Mouse (Mus musculus) kidney, embryonic 16.5 days (tissue): Measurements from ENCODE around the gene Elmo2. TPM values are rescaled to one million over a fixed set of nuclear protein-coding genes. Genes with fewer than 3 reads are reported as not detected.

Source experiments
- ATAC-seq: fragments of 200-750 bp; cut with Nextera tagmentation; 2 replicates; pipeline ENCODE4 v1.8.0; 2017; ENCODE audit warnings: moderate TSS enrichment; ENCODE audit not compliant: low FRiP score, low TSS enrichment
- H3K27ac ChIP-seq: fragments of 300-500 bp; sonication (generic); 2 replicates; pipeline ENCODE4 v1.5.1; 2014; ENCODE audit warnings: low read length
- H3K27me3 ChIP-seq: fragments of 300-500 bp; sonication (generic); 2 replicates; pipeline ENCODE4 v1.6.1; 2014; ENCODE audit warnings: low read length, control low read depth, mixed read lengths; ENCODE audit not compliant: insufficient read depth
- H3K36me3 ChIP-seq: fragments of 300-500 bp; sonication (generic); 2 replicates; pipeline ENCODE4 v1.6.1; 2014; ENCODE audit warnings: low read length, control low read depth, mixed read lengths; ENCODE audit not compliant: insufficient read depth
- H3K4me1 ChIP-seq: fragments of 300-500 bp; sonication (generic); 2 replicates; pipeline ENCODE4 v1.6.1; 2014; ENCODE audit warnings: low read length, control low read depth, mixed read lengths; ENCODE audit not compliant: insufficient read depth
- H3K4me2 ChIP-seq: fragments of 300-500 bp; sonication (generic); replicated peaks from 2 replicates; pipeline ENCODE4 v1.6.1; 2014; ENCODE audit warnings: low read depth, low read length
- H3K4me3 ChIP-seq: fragments of 300-500 bp; sonication (generic); 2 replicates; pipeline ENCODE4 v1.5.1; 2014; ENCODE audit warnings: mild to moderate bottlenecking, low read length
- H3K9ac ChIP-seq: fragments of 300-500 bp; sonication (generic); replicated peaks from 2 replicates; pipeline ENCODE4 v1.6.1; 2014; ENCODE audit warnings: low read length
- H3K9me3 ChIP-seq: fragments of 300-500 bp; sonication (generic); 2 replicates; pipeline ENCODE4 v1.6.1; 2016; ENCODE audit warnings: low read length, control low read depth
- WGBS: fragments of 180-500 bp; shearing (Covaris S2); extraction: QIAGEN DNeasy Blood & Tissue Kit; methylation state at CpG from one replicate; pipeline ENCODE4 v1.1.7; 2014; 5-methylcytosine and 5-hydroxymethylcytosine counted together
- polyA plus RNA-seq: library from polyadenylated mRNA; unstranded; fragments of >200 nt; fragmentation: Nextera tagmentation; extraction: Ambion mirVana; gene quantifications from 2 replicates; pipeline ENCODE4 v1.2.1, GENCODE M21; 2015

The Elmo2 gene
- polyA plus RNA-seq, 1 experiment from 2014 or later: 88.4 TPM

GRCm38 (mm10) chr2:165271326-165271725, 55.0 kb downstream of the Elmo2 start:
- no peak overlapping the region for H3K27ac ChIP-seq
- ATAC-seq: no peak
- H3K27me3 ChIP-seq: 0 out of 2 replicates have a peak, but pooled peaks cover 9% of the 10 kb centered on the region
- no peak overlapping the region for H3K9ac ChIP-seq
- H3K4me3 ChIP-seq: no peak overlapping the region
- peaks cover 22% of the 10 kb centered on the region for H3K4me1 ChIP-seq
- no peak overlapping the region for H3K4me2 ChIP-seq
- no peaks in the 10 kb centered on the region for H3K9me3 ChIP-seq
- H3K36me3 ChIP-seq: no peaks in the 10 kb centered on the region
- 4% methylated on average over 8 of the region's 8 CpGs for WGBS

GRCm38 (mm10) chr2:165270858-165271257, 55.4 kb downstream of the Elmo2 start:
- ATAC-seq: no peak
- Histone ChIP-seq H3K4me3 (no peak overlapping the region), H3K27ac (no peak overlapping the region), H3K9me3 (no peaks in the 10 kb centered on the region), H3K4me1 (peaks cover 21% of the 10 kb centered on the region), H3K4me2 (no peak overlapping the region), H3K36me3 (no peaks in the 10 kb centered on the region), H3K9ac (no peak overlapping the region), H3K27me3 (0 out of 2 replicates have a peak, but pooled peaks cover 11% of the 10 kb centered on the region)
- WGBS: 28% methylated on average over 7 of the region's 7 CpGs

GRCm38 (mm10) chr2:165266739-165267138, 59.5 kb downstream of the Elmo2 start:
- Histone ChIP-seq H3K9me3 (no peaks in the 10 kb centered on the region), H3K36me3 (no peaks in the 10 kb centered on the region), H3K4me1 (peaks cover 9% of the 10 kb centered on the region; the same call in 1 of the 2 replicates), H3K9ac (no peak overlapping the region), H3K27ac (no peak overlapping the region), H3K4me3 (no peak overlapping the region), H3K4me2 (no peak overlapping the region), H3K27me3 (0 out of 2 replicates have a peak, but pooled peaks cover 15% of the 10 kb centered on the region)
- WGBS: 12% methylated on average over 12 of the region's 12 CpGs
- ATAC-seq: no peak

GRCm38 (mm10) chr2:165263861-165264260, 62.4 kb downstream of the Elmo2 start:
- no peak for ATAC-seq
- Histone ChIP-seq H3K27me3 (0 out of 2 replicates have a peak, but pooled peaks cover 16% of the 10 kb centered on the region), H3K9me3 (no peaks in the 10 kb centered on the region), H3K9ac (no peak overlapping the region), H3K27ac (no peak overlapping the region), H3K4me2 (no peak overlapping the region), H3K4me3 (no peak overlapping the region), H3K4me1 (no peaks in the 10 kb centered on the region), H3K36me3 (no peaks in the 10 kb centered on the region)
- WGBS: 59% methylated on average over 7 of the region's 7 CpGs

GRCm38 (mm10) chr2:165262274-165262990, 63.8 kb downstream of the Elmo2 start:
- ATAC-seq: no peak
- Histone ChIP-seq H3K36me3 (no peaks in the 10 kb centered on the region), H3K4me2 (no peak overlapping the region), H3K27me3 (0 out of 2 replicates have a peak, but pooled peaks cover 18% of the 10 kb centered on the region), H3K9me3 (no peaks in the 10 kb centered on the region), H3K9ac (no peak overlapping the region), H3K4me1 (no peaks in the 10 kb centered on the region), H3K4me3 (no peak overlapping the region), H3K27ac (no peak overlapping the region)
- 57% methylated on average over 18 of the region's 18 CpGs for WGBS

- WGBS: 47% methylated on average over 8 of the region's 8 CpGs
- no peak for ATAC-seq
- peaks cover 1% of the 10 kb centered on the region; the same call in 1 of the 2 replicates for H3K4me1 ChIP-seq
- H3K9ac ChIP-seq: no peak overlapping the region
- H3K9me3 ChIP-seq: no peaks in the 10 kb centered on the region
- H3K4me3 ChIP-seq: no peak overlapping the region
- no peak overlapping the region for H3K27ac ChIP-seq
- no peaks in the 10 kb centered on the region for H3K36me3 ChIP-seq
- no peak overlapping the region for H3K4me2 ChIP-seq
- peaks cover 18% of the 10 kb centered on the region for H3K27me3 ChIP-seq
Observed at GRCm38 (mm10) chr2:165259859-165260258, 66.4 kb downstream of the Elmo2 start.

- Histone ChIP-seq H3K4me3 (no peak overlapping the region), H3K4me1 (peaks cover 12% of the 10 kb centered on the region), H3K36me3 (no peaks in the 10 kb centered on the region), H3K9ac (no peak overlapping the region), H3K27me3 (peaks cover 33% of the 10 kb centered on the region), H3K9me3 (no peaks in the 10 kb centered on the region), H3K27ac (no peak overlapping the region), H3K4me2 (no peak overlapping the region)
- 68% methylated on average over 6 of the region's 6 CpGs for WGBS
- ATAC-seq: no peak
Observed at GRCm38 (mm10) chr2:165258321-165258720, 68.0 kb downstream of the Elmo2 start.

GRCm38 (mm10) chr2:165257151-165257834, 69.0 kb downstream of the Elmo2 start:
- Histone ChIP-seq H3K4me2 (no peak overlapping the region), H3K4me1 (peaks cover 15% of the 10 kb centered on the region), H3K27ac (no peak overlapping the region), H3K36me3 (no peaks in the 10 kb centered on the region), H3K27me3 (peaks cover 41% of the 10 kb centered on the region), H3K4me3 (no peak overlapping the region), H3K9ac (no peak overlapping the region), H3K9me3 (no peaks in the 10 kb centered on the region)
- ATAC-seq: no peak
- 61% methylated on average over 11 of the region's 11 CpGs for WGBS

- no peak for ATAC-seq
- WGBS: 73% methylated on average over 10 of the region's 10 CpGs
- peaks cover 17% of the 10 kb centered on the region for H3K4me1 ChIP-seq
Observed at GRCm38 (mm10) chr2:165256213-165256612, 70.1 kb downstream of the Elmo2 start.

GRCm38 (mm10) chr2:165253867-165254266, 72.4 kb downstream of the Elmo2 start:
- Histone ChIP-seq H3K27ac (no peak overlapping the region), H3K4me3 (no peak overlapping the region), H3K9me3 (no peaks in the 10 kb centered on the region), H3K36me3 (no peaks in the 10 kb centered on the region), H3K27me3 (peaks cover 47% of the 10 kb centered on the region), H3K4me1 (peaks cover 17% of the 10 kb centered on the region), H3K4me2 (no peak overlapping the region), H3K9ac (no peak overlapping the region)
- ATAC-seq: no peak
- 11% methylated on average over 10 of the region's 10 CpGs for WGBS

More at GRCm38 (mm10) chr2:165256213-165256612, 70.1 kb downstream of the Elmo2 start:
- Histone ChIP-seq H3K36me3 (no peaks in the 10 kb centered on the region), H3K9ac (no peak overlapping the region), H3K4me3 (no peak overlapping the region), H3K4me2 (no peak overlapping the region), H3K9me3 (no peaks in the 10 kb centered on the region), H3K27ac (no peak overlapping the region), H3K27me3 (peaks cover 45% of the 10 kb centered on the region)
